Mouse (Mus musculus): ENCODE data around the gene Csnk1g2. TPM values are rescaled to one million over a fixed set of nuclear protein-coding genes. Genes with fewer than 3 reads are reported as not detected.
A peak's percentile ranks its signal among the peaks of the same experiment; 100 is the strongest.

Csnk1g2 gene
- total RNA-seq, 2 experiments from 2014 or later = 134 to 140 TPM

GRCm38 (mm10) chr10:80677128-80677875 is 54.7 kb downstream of the Csnk1g2 start:
- DNase-seq (ENCODE audit: low spot score in 2 of 2) = no peak

- DNase-seq (ENCODE audit: low spot score in 2 of 2) = peak; percentile 86 to 88
These were observed 55.4 kb downstream of the Csnk1g2 start, which contains the start of gene Mknk2 for GRCm38 (mm10) chr10:80677942-80678436. Gene Mknk2 (minus strand): TSS chr10:80678112.

GRCm38 (mm10) chr10:80678601-80679377 is 56.2 kb downstream of the Csnk1g2 start:
- DNase-seq (ENCODE audit: low spot score in 2 of 2) = no peak

GRCm38 (mm10) chr10:80679556-80680259 is 57.1 kb downstream of the Csnk1g2 start:
- no peak for DNase-seq (ENCODE audit: low spot score in 2 of 2)

- no peak for DNase-seq (ENCODE audit: low spot score in 2 of 2)
These were observed 57.6 kb downstream of the Csnk1g2 start for GRCm38 (mm10) chr10:80680260-80680696.

GRCm38 (mm10) chr10:80682003-80682402 is 59.4 kb downstream of the Csnk1g2 start:
- no peak for DNase-seq (ENCODE audit: low spot score in 2 of 2)

GRCm38 (mm10) chr10:80683647-80684046 is 61.0 kb downstream of the Csnk1g2 start:
- no peak for DNase-seq (ENCODE audit: low spot score in 2 of 2)

- DNase-seq (ENCODE audit: low spot score in 2 of 2) = peak; percentile 64 to 66
These were observed 61.6 kb downstream of the Csnk1g2 start for GRCm38 (mm10) chr10:80684214-80684613.

- DNase-seq (ENCODE audit: low spot score in 2 of 2) = no peak
These were observed 62.3 kb downstream of the Csnk1g2 start for GRCm38 (mm10) chr10:80684984-80685383.

GRCm38 (mm10) chr10:80686617-80687016 is 64.0 kb downstream of the Csnk1g2 start:
- no peak for DNase-seq (ENCODE audit: low spot score in 2 of 2)

GRCm38 (mm10) chr10:80687850-80688249 is 65.2 kb downstream of the Csnk1g2 start:
- DNase-seq (ENCODE audit: low spot score in 2 of 2) = no peak

Small RNAs within 50 kb of the gene (microRNA-seq; reads per million reads assigned to microRNA genes)
- 0.95 to 2.4 reads per million in 2 experiments for gene Mir6912 (ENCODE audit: borderline number of aligned reads in 2 of 2)

Other genes with a start within 250 kb of the Csnk1g2 start
- 10 to 100 TPM; 16.6 to 18.0 TPM for gene Mex3d, start 235.2 kb upstream of the Csnk1g2 start, total RNA-seq (2021)
- gene Mbd3, start 223.3 kb upstream of the Csnk1g2 start, total RNA-seq (2021) = 100 to 1,000 TPM; 137 to 157 TPM
- gene Uqcr11, start 216.0 kb upstream of the Csnk1g2 start, total RNA-seq (2021) = 1,000 to 10,000 TPM in 1 of 2 experiments, 100 to 1,000 TPM in 1; 797 to 1,071 TPM
- 10 to 100 TPM; 32.9 to 44.2 TPM for gene Tcf3, start 189.2 kb upstream of the Csnk1g2 start, total RNA-seq (2021)
- gene Onecut3, start 128.0 kb upstream of the Csnk1g2 start, total RNA-seq (2021) = not detected
- gene Atp8b3, start 83.7 kb upstream of the Csnk1g2 start, total RNA-seq (2021) = 1 to 10 TPM in 1 of 2 experiments, under 1 TPM in 1; 0.80 to 1.1 TPM
- gene Rexo1, start 61.3 kb upstream of the Csnk1g2 start, total RNA-seq (2021) = 10 to 100 TPM; 32.9 to 48.4 TPM
- 10 to 100 TPM; 11.3 to 12.3 TPM for gene Klf16, start 45.5 kb upstream of the Csnk1g2 start, total RNA-seq (2021)
- 100 to 1,000 TPM in 1 of 2 experiments, 10 to 100 TPM in 1; 94.5 to 102 TPM for gene Abhd17a, start 32.5 kb upstream of the Csnk1g2 start, total RNA-seq (2021)
- gene Scamp4, start 20.0 kb upstream of the Csnk1g2 start, total RNA-seq (2021) = 10 to 100 TPM; 49.7 to 54.4 TPM
- gene Adat3, start 20.0 kb upstream of the Csnk1g2 start, total RNA-seq (2021) = 1 to 10 TPM; 1.8 to 2.1 TPM
- gene Gm49322, start 16.8 kb upstream of the Csnk1g2 start, total RNA-seq (2021) = 1 to 10 TPM; 2.6 to 3.0 TPM
- 10 to 100 TPM; 51.4 to 58.5 TPM for gene Btbd2, start 34.2 kb downstream of the Csnk1g2 start, total RNA-seq (2021)
- 100 to 1,000 TPM; 162 to 331 TPM for gene Mknk2, start 55.3 kb downstream of the Csnk1g2 start, total RNA-seq (2021)
- gene Mob3a, start 79.1 kb downstream of the Csnk1g2 start, total RNA-seq (2021) = 10 to 100 TPM; 16.1 to 29.6 TPM
- gene Izumo4, start 79.3 kb downstream of the Csnk1g2 start, total RNA-seq (2021) = 10 to 100 TPM; 11.0 to 18.0 TPM
- gene Ap3d1, start 119.4 kb downstream of the Csnk1g2 start, total RNA-seq (2021) = 100 to 1,000 TPM in 1 of 2 experiments, 10 to 100 TPM in 1; 97.1 to 104 TPM
- gene Dot1l, start 132.4 kb downstream of the Csnk1g2 start, total RNA-seq (2021) = 10 to 100 TPM; 61.0 to 66.4 TPM
- gene Sf3a2, start 175.4 kb downstream of the Csnk1g2 start, total RNA-seq (2021) = 10 to 100 TPM; 47.8 to 50.5 TPM
- 10 to 100 TPM; 69.0 to 87.2 TPM for gene Plekhj1, start 175.8 kb downstream of the Csnk1g2 start, total RNA-seq (2021)
- 1 to 10 TPM in 1 of 2 experiments, under 1 TPM in 1; 0.83 to 1.5 TPM for gene Amh, start 182.4 kb downstream of the Csnk1g2 start, total RNA-seq (2021)
- 1 to 10 TPM; 4.0 to 7.3 TPM for gene Jsrp1, start 190.7 kb downstream of the Csnk1g2 start, total RNA-seq (2021)
- gene Oaz1, start 203.8 kb downstream of the Csnk1g2 start, total RNA-seq (2021) = 100 to 1,000 TPM; 903 to 981 TPM
- 1 to 10 TPM; 4.1 to 6.3 TPM for gene Lingo3, start 221.2 kb downstream of the Csnk1g2 start, total RNA-seq (2021)
- gene Lsm7, start 232.4 kb downstream of the Csnk1g2 start, total RNA-seq (2021) = 10 to 100 TPM; 22.9 to 34.3 TPM
- 10 to 100 TPM; 24.0 to 28.3 TPM for gene Sppl2b, start 232.4 kb downstream of the Csnk1g2 start, total RNA-seq (2021)
- under 1 TPM; 0.10 to 0.13 TPM for gene Tmprss9, start 249.0 kb downstream of the Csnk1g2 start, total RNA-seq (2021)